Mouse (Mus musculus) neural tube, embryonic 12.5 days (tissue): ENCODE results near the gene Dhx58. TPM values are rescaled to one million over a fixed set of nuclear protein-coding genes. Genes with fewer than 3 reads are reported as not detected.
A peak's percentile ranks its signal among the peaks of the same experiment; 100 is the strongest.

Experiments used
- ATAC-seq: fragments of 200-750 bp; cut with Nextera tagmentation; 2 replicates; pipeline ENCODE4 v1.8.0; 2017; ENCODE audit warnings: low read depth, mild to moderate bottlenecking, moderate TSS enrichment, moderate library complexity; ENCODE audit not compliant: low FRiP score
- H3K27ac ChIP-seq: fragments of 300-500 bp; sonication (generic); 2 replicates; pipeline ENCODE4 v1.5.1; 2016
- H3K27me3 ChIP-seq: fragments of 300-500 bp; sonication (generic); replicated peaks from 2 replicates; pipeline ENCODE4 v1.6.1; 2016; ENCODE audit warnings: mild to moderate bottlenecking
- H3K36me3 ChIP-seq: fragments of 300-500 bp; sonication (generic); 2 replicates; pipeline ENCODE4 v1.6.1; 2016; ENCODE audit warnings: mild to moderate bottlenecking
- H3K4me1 ChIP-seq: fragments of 300-500 bp; sonication (generic); 2 replicates; pipeline ENCODE4 v1.6.1; 2016
- H3K4me2 ChIP-seq: fragments of 300-500 bp; sonication (generic); replicated peaks from 2 replicates; pipeline ENCODE4 v1.6.1; 2016; ENCODE audit warnings: mild to moderate bottlenecking
- H3K4me3 ChIP-seq: fragments of 300-500 bp; sonication (generic); 2 replicates; pipeline ENCODE4 v1.5.1; 2016
- H3K9ac ChIP-seq: fragments of 300-500 bp; sonication (generic); 2 replicates; pipeline ENCODE4 v1.6.1; 2016; ENCODE audit warnings: mild to moderate bottlenecking
- H3K9me3 ChIP-seq: fragments of 300-500 bp; sonication (generic); 2 replicates; pipeline ENCODE4 v1.6.1; 2016; ENCODE audit warnings: mild to moderate bottlenecking
- WGBS: fragments of 180-500 bp; shearing (Covaris S2); methylation state at CpG from one replicate; pipeline ENCODE4 v1.1.7; 2016; 5-methylcytosine and 5-hydroxymethylcytosine counted together
- polyA plus RNA-seq: library from polyadenylated mRNA; unstranded; fragments of >200 nt; fragmentation: Nextera tagmentation; extraction: Ambion mirVana; gene quantifications from 2 replicates; pipeline ENCODE4 v1.2.1, GENCODE M21; 2016

Gene Dhx58
- polyA plus RNA-seq, 1 experiment from 2014 or later, result 2.4 TPM

DNA sequence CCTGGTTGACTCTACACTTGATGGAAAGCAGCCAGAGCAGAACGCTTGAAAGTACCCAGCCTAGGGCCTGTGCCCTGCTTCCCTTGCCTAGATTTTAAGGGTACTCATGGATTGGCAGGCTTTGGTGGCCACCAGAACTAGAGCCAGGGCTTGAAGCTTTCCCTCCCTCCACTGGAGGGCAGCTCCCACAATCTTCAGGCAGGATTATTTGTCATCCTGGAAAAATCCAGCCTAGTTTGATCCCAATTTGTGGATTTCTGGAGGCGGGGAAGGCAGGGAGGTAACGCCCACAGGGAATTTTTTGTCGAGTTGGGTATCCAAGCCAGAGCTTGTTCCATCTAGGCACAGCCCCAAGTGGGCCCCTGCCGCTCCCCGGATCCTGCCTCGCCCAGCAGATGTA is 13.7 kb downstream of the Dhx58 start:
- ATAC-seq, result no peak
- Histone ChIP-seq H3K4me2 (no peak overlapping the region), H3K9me3 (no peaks in the 10 kb centered on the region), H3K27ac (no peak overlapping the region), H3K4me1 (peaks cover 9% of the 10 kb centered on the region), H3K27me3 (peaks cover 32% of the 10 kb centered on the region), H3K4me3 (no peak overlapping the region), H3K9ac (no peak overlapping the region), H3K36me3 (no peaks in the 10 kb centered on the region)
- 79% methylated on average over 7 of the region's 7 CpGs for WGBS

DNA sequence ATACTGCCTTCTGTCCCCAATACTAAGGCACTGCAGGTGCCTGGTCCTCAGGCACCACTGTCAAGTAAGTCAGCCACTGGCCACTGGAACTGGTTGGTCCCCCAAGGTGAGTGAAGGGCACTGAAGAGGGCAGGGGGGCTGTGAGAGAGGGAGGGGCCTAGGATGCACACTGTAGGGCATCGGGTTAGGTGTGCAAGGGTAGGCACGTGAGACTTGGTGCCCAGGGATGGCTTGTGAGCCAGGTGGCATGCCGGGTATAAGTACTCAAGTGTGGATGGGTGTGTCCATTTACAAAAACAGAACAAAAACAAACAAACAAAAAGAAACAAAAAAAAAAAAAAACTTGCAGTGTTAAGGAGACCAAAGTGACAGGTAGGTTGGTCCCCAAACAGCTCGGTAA is 15.6 kb downstream of the Dhx58 start:
- H3K9ac ChIP-seq, result no peak overlapping the region
- no peak overlapping the region for H3K4me2 ChIP-seq
- no peaks in the 10 kb centered on the region for H3K9me3 ChIP-seq
- H3K4me3 ChIP-seq, result no peak overlapping the region
- peaks cover 29% of the 10 kb centered on the region for H3K27me3 ChIP-seq
- WGBS, result 81% methylated on average over 4 of the region's 4 CpGs
- peaks cover 9% of the 10 kb centered on the region for H3K4me1 ChIP-seq
- no peak for ATAC-seq
- no peak overlapping the region for H3K27ac ChIP-seq
- H3K36me3 ChIP-seq, result no peaks in the 10 kb centered on the region

DNA sequence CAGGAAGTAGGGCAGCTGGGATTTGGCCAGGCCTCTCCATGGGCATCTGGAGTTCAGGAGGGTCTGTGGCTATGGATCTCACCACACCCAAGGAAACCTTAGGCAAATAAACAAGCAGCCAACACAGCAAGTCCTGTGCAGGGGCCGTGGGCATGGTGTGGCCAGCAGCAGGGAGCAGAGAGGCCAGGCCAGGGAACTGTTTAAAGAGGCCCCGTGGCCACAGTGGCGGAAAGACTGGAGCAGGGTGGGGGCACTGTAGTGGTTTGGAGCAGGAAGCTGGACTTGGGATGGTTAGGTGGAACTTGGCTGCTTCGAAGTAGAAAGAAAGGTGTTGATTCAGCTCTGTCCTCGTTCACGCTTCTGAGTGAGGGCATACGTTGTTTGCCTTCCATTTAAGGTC is 16.8 kb downstream of the Dhx58 start:
- Histone ChIP-seq H3K4me3 (no peak overlapping the region), H3K9me3 (no peaks in the 10 kb centered on the region), H3K27ac (no peak overlapping the region), H3K27me3 (peaks cover 18% of the 10 kb centered on the region), H3K4me2 (no peak overlapping the region), H3K9ac (no peak overlapping the region), H3K4me1 (peaks cover 7% of the 10 kb centered on the region), H3K36me3 (no peaks in the 10 kb centered on the region)
- WGBS, result 80% methylated on average over 7 of the region's 7 CpGs
- no peak for ATAC-seq

DNA sequence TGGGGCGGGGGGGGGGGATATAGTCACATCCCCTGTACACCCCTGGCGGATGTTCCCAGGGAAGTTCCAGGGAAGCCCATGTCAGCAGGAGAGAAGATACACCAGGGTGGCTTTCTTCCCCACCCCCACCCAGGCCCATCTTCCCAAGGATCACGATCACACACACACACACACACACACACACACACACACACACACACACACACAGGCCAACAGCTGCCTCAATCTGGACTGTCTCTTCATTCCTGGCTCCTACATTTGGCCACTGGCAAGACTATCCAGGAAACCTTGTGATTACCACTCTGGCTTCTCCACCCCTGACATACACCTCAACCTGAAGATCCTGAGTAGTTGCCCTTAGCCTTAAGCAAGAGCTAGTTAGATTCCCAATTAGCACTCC is 18.7 kb downstream of the Dhx58 start:
- 81% methylated on average over 3 of the region's 3 CpGs for WGBS

DNA sequence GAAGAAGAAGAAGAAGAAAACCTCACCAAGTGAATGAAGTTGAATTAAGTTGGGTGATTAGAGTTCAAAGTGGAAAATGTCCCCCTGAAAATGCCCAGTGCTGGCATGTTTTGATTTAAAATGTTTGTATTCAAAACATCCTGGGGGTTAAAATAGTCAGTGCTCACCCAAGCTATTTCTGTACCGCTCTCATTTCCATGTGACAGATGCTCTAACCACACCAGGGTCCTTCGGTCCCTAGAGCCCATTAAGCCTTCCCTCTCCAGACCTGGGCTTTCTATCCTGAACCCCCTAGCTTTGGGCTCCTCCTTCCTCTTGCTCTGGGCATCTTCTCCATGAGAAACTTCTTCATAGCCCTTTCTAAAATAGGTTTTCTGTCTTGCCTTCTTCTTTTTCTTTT is 20.0 kb downstream of the Dhx58 start:
- no peak overlapping the region for H3K4me2 ChIP-seq
- no peaks in the 10 kb centered on the region for H3K36me3 ChIP-seq
- H3K4me3 ChIP-seq, result no peak overlapping the region
- H3K27me3 ChIP-seq, result no peaks in the 10 kb centered on the region
- H3K4me1 ChIP-seq, result no peaks in the 10 kb centered on the region
- no peaks in the 10 kb centered on the region for H3K9me3 ChIP-seq
- no peak overlapping the region for H3K27ac ChIP-seq
- H3K9ac ChIP-seq, result no peak overlapping the region
- no peak for ATAC-seq
- 74% methylated on average over 2 of the region's 2 CpGs for WGBS

More for the DNA sequence above, 18.7 kb downstream of the Dhx58 start:
- Histone ChIP-seq H3K27me3 (no peaks in the 10 kb centered on the region), H3K36me3 (no peaks in the 10 kb centered on the region), H3K4me1 (no peaks in the 10 kb centered on the region), H3K9me3 (no peaks in the 10 kb centered on the region), H3K27ac (no peak overlapping the region), H3K4me3 (no peak overlapping the region), H3K4me2 (no peak overlapping the region), H3K9ac (no peak overlapping the region)
- no peak for ATAC-seq

- ATAC-seq, result no peak
- no peaks in the 10 kb centered on the region for H3K4me1 ChIP-seq
- H3K36me3 ChIP-seq, result no peaks in the 10 kb centered on the region
- H3K4me2 ChIP-seq, result no peak overlapping the region
- H3K9me3 ChIP-seq, result no peaks in the 10 kb centered on the region
- no peak overlapping the region for H3K27ac ChIP-seq
- no peak overlapping the region for H3K9ac ChIP-seq
- no peak overlapping the region for H3K4me3 ChIP-seq
- WGBS, result 71% methylated on average over 5 of the region's 5 CpGs
- no peaks in the 10 kb centered on the region for H3K27me3 ChIP-seq
These were observed 21.5 kb downstream of the Dhx58 start for GRCm38 (mm10) chr11:100682526-100682925.

- WGBS, result 83% methylated on average over 5 of the region's 5 CpGs
These were observed 22.2 kb downstream of the Dhx58 start for GRCm38 (mm10) chr11:100681826-100682225.

GRCm38 (mm10) chr11:100677810-100678209 is 26.3 kb downstream of the Dhx58 start:
- H3K27ac ChIP-seq, result no peak overlapping the region
- no peak for ATAC-seq
- no peaks in the 10 kb centered on the region for H3K36me3 ChIP-seq
- H3K4me3 ChIP-seq, result no peak overlapping the region
- H3K4me2 ChIP-seq, result no peak overlapping the region
- no peak overlapping the region for H3K9ac ChIP-seq
- peaks cover 12% of the 10 kb centered on the region for H3K27me3 ChIP-seq
- 62% methylated on average over 7 of the region's 7 CpGs for WGBS
- peaks cover 9% of the 10 kb centered on the region; the same call in 1 of the 2 replicates for H3K4me1 ChIP-seq
- no peaks in the 10 kb centered on the region for H3K9me3 ChIP-seq

More at GRCm38 (mm10) chr11:100681826-100682225, 22.2 kb downstream of the Dhx58 start:
- Histone ChIP-seq H3K4me2 (no peak overlapping the region), H3K36me3 (no peaks in the 10 kb centered on the region), H3K4me1 (no peaks in the 10 kb centered on the region), H3K4me3 (no peak overlapping the region), H3K27me3 (no peaks in the 10 kb centered on the region), H3K9me3 (no peaks in the 10 kb centered on the region), H3K27ac (no peak overlapping the region), H3K9ac (no peak overlapping the region)
- no peak for ATAC-seq

DNA sequence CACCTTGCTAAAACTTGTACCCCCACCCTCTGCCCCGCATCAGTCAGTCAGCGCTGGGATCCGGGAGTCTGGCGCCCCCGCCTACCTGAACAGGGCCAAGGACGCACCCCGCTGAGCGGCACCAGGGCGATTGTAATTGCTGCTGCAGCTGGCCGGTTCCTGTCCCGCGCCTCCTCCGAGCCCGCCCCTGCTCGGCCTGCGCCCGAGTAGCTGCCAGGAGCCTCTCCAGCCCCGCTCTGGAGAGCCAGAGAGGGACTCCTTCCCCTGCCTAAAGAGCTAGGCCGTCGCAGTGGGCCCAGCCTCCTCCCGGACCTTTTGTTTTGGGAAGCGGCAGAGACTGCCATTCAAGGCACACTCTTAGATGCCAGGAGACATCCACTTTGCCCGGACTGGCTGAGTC is 30.9 kb downstream of the Dhx58 start:
- Histone ChIP-seq H3K27ac (no peak overlapping the region), H3K4me1 (peaks cover 9% of the 10 kb centered on the region; the same call in 1 of the 2 replicates), H3K9me3 (no peaks in the 10 kb centered on the region), H3K27me3 (peaks cover 20% of the 10 kb centered on the region), H3K4me3 (no peak overlapping the region), H3K36me3 (no peaks in the 10 kb centered on the region), H3K4me2 (peak overlapping the region; percentile 50), H3K9ac (peak overlapping the region; percentile 42; the same call in 1 of the 2 replicates)
- WGBS, result 1% methylated on average over 23 of the region's 23 CpGs
- ATAC-seq, result no peak

DNA sequence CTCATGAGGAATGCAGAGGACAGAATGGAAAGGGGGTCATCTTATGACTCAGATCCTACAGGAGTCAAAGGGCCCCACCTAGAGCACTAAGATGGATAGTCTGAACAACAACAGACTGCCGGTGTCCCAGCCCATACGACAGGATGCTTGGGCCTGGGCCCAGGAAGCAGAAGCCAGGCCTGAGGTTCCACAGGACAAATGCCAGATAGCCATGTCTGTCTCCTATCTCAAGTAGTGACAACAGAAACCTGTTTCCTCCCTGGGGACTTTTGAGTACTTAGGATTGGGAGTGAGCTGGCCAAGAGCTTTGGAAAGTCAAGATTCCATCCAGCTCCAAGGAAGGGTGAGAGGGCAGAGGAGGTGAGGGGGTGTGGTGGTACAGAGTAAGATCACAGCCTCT is 32.1 kb downstream of the Dhx58 start:
- Histone ChIP-seq H3K36me3 (no peaks in the 10 kb centered on the region), H3K27me3 (peaks cover 20% of the 10 kb centered on the region), H3K4me3 (no peak overlapping the region), H3K9me3 (no peaks in the 10 kb centered on the region), H3K4me2 (no peak overlapping the region), H3K27ac (no peak overlapping the region), H3K9ac (no peak overlapping the region), H3K4me1 (peaks cover 9% of the 10 kb centered on the region; the same call in 1 of the 2 replicates)
- ATAC-seq, result no peak
- 76% methylated on average over 2 of the region's 2 CpGs for WGBS

DNA sequence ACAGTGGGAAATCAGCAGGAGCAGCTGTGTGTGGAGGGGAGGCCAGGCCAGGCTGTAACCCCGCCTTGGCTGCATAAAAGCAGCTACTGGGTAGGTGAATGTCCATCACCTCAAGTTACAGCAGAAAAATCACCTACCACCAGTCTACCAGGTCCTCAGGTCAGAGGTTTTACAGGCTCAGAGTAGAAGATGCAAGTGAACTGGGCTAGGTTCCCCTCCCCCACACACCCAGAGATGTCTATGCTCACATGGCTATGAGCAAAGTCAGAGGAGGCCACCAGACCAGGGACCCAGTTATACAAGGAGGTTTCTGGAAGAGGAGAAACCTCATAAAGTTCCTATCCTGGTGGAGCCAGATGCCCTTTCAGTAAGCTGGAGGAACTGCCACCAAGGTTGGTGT is 33.0 kb downstream of the Dhx58 start:
- peaks cover 20% of the 10 kb centered on the region for H3K27me3 ChIP-seq
- ATAC-seq, result no peak

GRCm38 (mm10) chr11:100659806-100660205 is 44.3 kb downstream of the Dhx58 start:
- no peak overlapping the region for H3K4me2 ChIP-seq
- H3K27me3 ChIP-seq, result no peaks in the 10 kb centered on the region
- no peaks in the 10 kb centered on the region for H3K36me3 ChIP-seq
- no peak overlapping the region for H3K9ac ChIP-seq
- H3K9me3 ChIP-seq, result no peaks in the 10 kb centered on the region
- 78% methylated on average over 10 of the region's 10 CpGs for WGBS
- H3K4me1 ChIP-seq, result no peaks in the 10 kb centered on the region
- no peak overlapping the region for H3K27ac ChIP-seq
- ATAC-seq, result no peak
- no peak overlapping the region for H3K4me3 ChIP-seq

More for the DNA sequence above, 33.0 kb downstream of the Dhx58 start:
- Histone ChIP-seq H3K27ac (no peak overlapping the region), H3K9me3 (no peaks in the 10 kb centered on the region), H3K4me2 (no peak overlapping the region), H3K4me3 (no peak overlapping the region), H3K36me3 (no peaks in the 10 kb centered on the region), H3K4me1 (peaks cover 9% of the 10 kb centered on the region; the same call in 1 of the 2 replicates), H3K9ac (no peak overlapping the region)
- WGBS, result 79% methylated on average over 1 of the region's 1 CpGs

GRCm38 (mm10) chr11:100656458-100656857 is 47.6 kb downstream of the Dhx58 start:
- Histone ChIP-seq H3K4me3 (no peak overlapping the region), H3K36me3 (no peaks in the 10 kb centered on the region), H3K9ac (no peak overlapping the region), H3K9me3 (no peaks in the 10 kb centered on the region), H3K4me1 (no peaks in the 10 kb centered on the region), H3K4me2 (peak overlapping the region; percentile 20; the same call in 1 of the 2 replicates), H3K27ac (no peak overlapping the region), H3K27me3 (0 out of 2 replicates have a peak, but pooled peaks cover 3% of the 10 kb centered on the region)
- ATAC-seq, result no peak
- 18% methylated on average over 6 of the region's 6 CpGs for WGBS
